Mouse (Mus musculus) liver, adult 10 weeks (tissue): ENCODE measurements around the gene Klk6. TPM values are rescaled to one million over a fixed set of nuclear protein-coding genes. Genes with fewer than 3 reads are reported as not detected.

Experiments used
- polyA plus RNA-seq: library from polyadenylated mRNA; stranded (reverse); fragments of 350-450 nt; fragmentation: Illumina TruSeq; extraction: RNeasy Lipid Tissue Mini Kit (QIAGEN cat#74804); gene quantifications from one replicate; pipeline ENCODE4 v1.2.3, GENCODE M21; 2014; ENCODE audit warnings: low read depth, low replicate concordance

Gene Klk6
- not detected for polyA plus RNA-seq

DNA sequence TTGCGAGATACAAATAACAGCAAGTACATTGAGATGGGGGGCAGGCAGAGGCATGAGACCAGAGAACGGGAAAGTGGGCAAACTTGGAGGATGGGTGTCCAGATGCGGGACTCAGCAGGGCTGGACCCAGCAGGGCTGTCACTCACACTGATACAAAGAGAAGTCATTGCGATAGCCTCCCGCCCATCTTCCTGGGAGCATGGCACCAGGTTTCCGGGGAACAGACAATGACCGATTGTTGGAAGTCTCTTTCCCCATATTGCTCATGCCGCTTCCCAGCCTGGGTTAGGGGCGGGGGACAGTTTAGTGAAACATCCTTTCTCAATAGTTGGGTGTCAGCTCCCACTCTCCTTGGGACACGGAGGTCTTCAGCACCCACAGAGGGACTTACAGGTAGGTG is at the start of gene Klk6:
TSS of gene Klk6 (plus strand) at position 301 of the 400 bp plus-strand sequence.

GRCm38 (mm10) chr7:43780746-43781145 is 43.6 kb upstream of the Klk6 start, which contains the start of gene Klk10:
Gene Klk10, plus strand, starts transcription at chr7:43781035.

GRCm38 (mm10) chr7:43791591-43791990 is 32.7 kb upstream of the Klk6 start, which contains the start of gene Klk9:
Gene Klk9, plus strand, starts transcription at chr7:43791891.

GRCm38 (mm10) chr7:43797333-43797769 is 26.9 kb upstream of the Klk6 start, which contains the start of gene Klk8:
Gene Klk8, plus strand, starts transcription at chr7:43797577.

GRCm38 (mm10) chr7:43810994-43811393 is 13.3 kb upstream of the Klk6 start, which contains the start of gene Klk7:
Gene Klk7, plus strand, starts transcription at chr7:43811294.

GRCm38 (mm10) chr7:43841701-43842100 is 17.4 kb downstream of the Klk6 start, which contains the start of gene Klk5:
Gene Klk5, plus strand, starts transcription at chr7:43841971.

GRCm38 (mm10) chr7:43880912-43881311 is 56.6 kb downstream of the Klk6 start, which contains the start of gene Klk4:
Gene Klk4, plus strand, starts transcription at chr7:43881160.

Other genes with a start within 250 kb of the Klk6 start
- 4.6 TPM for gene Zfp719, start 244.9 kb upstream of the Klk6 start, polyA plus RNA-seq
- not detected for gene Zfp819, start 217.3 kb upstream of the Klk6 start, polyA plus RNA-seq
- not detected for gene Ceacam18, start 189.8 kb upstream of the Klk6 start, polyA plus RNA-seq
- 1.3 TPM for gene Siglece, start 164.3 kb upstream of the Klk6 start, polyA plus RNA-seq
- gene Ctu1, start 152.5 kb upstream of the Klk6 start, polyA plus RNA-seq: 1.0 TPM
- not detected for gene Klk14, start 134.1 kb upstream of the Klk6 start, polyA plus RNA-seq
- gene Klk13, start 111.9 kb upstream of the Klk6 start, polyA plus RNA-seq: not detected
- not detected for gene Klk12, start 55.6 kb upstream of the Klk6 start, polyA plus RNA-seq
- gene Klk11, start 49.9 kb upstream of the Klk6 start, polyA plus RNA-seq: not detected
- gene Klk10, start 43.5 kb upstream of the Klk6 start, polyA plus RNA-seq: not detected
- gene Klk9, start 32.6 kb upstream of the Klk6 start, polyA plus RNA-seq: not detected
- not detected for gene Klk8, start 26.9 kb upstream of the Klk6 start, polyA plus RNA-seq
- not detected for gene Klk7, start 13.2 kb upstream of the Klk6 start, polyA plus RNA-seq
- not detected for gene Klk5, start 17.5 kb downstream of the Klk6 start, polyA plus RNA-seq
- not detected for gene Klk4, start 56.7 kb downstream of the Klk6 start, polyA plus RNA-seq
- not detected for gene Klk15, start 109.2 kb downstream of the Klk6 start, polyA plus RNA-seq
- not detected for gene Klk1b8, start 126.2 kb downstream of the Klk6 start, polyA plus RNA-seq
- gene Klk1b1, start 142.3 kb downstream of the Klk6 start, polyA plus RNA-seq: not detected
- gene Klk1b9, start 151.6 kb downstream of the Klk6 start, polyA plus RNA-seq: not detected
- not detected for gene Klk1b11, start 171.4 kb downstream of the Klk6 start, polyA plus RNA-seq
- gene Klk1b26, start 187.7 kb downstream of the Klk6 start, polyA plus RNA-seq: not detected
- gene Klk1b27, start 227.8 kb downstream of the Klk6 start, polyA plus RNA-seq: not detected